ENCODE assay signal across 8 mouse cellular contexts in the genomic region with DNA sequence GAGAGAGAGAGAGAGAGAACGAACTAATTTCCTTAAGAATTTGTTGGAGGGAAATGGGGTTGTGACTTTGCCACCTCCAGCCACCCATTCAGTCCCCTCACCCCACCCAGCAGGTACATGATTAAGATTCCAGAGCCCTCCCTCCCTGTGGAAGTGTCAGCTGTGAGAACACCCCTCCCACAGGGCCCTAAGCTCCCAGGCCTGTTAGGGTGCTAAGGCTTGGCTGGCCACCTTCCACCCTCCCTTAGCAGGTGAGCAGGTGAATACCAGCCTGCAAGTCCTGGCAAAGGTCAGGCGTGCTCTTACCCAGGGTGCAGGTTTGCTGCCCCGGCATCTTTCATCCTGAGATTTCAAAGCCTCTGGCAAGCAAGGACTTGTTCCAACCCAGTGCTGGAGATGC. TPM values are rescaled to one million over a fixed set of nuclear protein-coding genes. Genes with fewer than 3 reads are reported as not detected.
DNase-seq lines count a peak whose midpoint lies in the region; ATAC-seq and TF ChIP-seq lines count a peak whose summit lies in the region.

No protein-coding gene starts in this region.

- no peaks in the 10 kb centered on the region for H3K9me3 ChIP-seq in heart, embryonic 15.5 days (replicated peaks)
- no peaks in the 10 kb centered on the region for H3K9me3 ChIP-seq in forebrain, postnatal 0 days (ENCODE audit: low read length)
- H3K9me3 ChIP-seq in limb, embryonic 12.5 days, result no peaks in the 10 kb centered on the region
- H3K9me3 ChIP-seq in neural tube, embryonic 12.5 days, result no peaks in the 10 kb centered on the region

- H3K36me3 ChIP-seq in heart, embryonic 15.5 days, result no peaks in the 10 kb centered on the region
- H3K36me3 ChIP-seq in forebrain, postnatal 0 days (ENCODE audit: insufficient read depth), result no peaks in the 10 kb centered on the region
- H3K36me3 ChIP-seq in limb, embryonic 12.5 days, result no peaks in the 10 kb centered on the region; the same call in 1 of the 2 replicates
- no peaks in the 10 kb centered on the region for H3K36me3 ChIP-seq in neural tube, embryonic 12.5 days

- H3K27me3 ChIP-seq in heart, embryonic 15.5 days, result no peaks in the 10 kb centered on the region
- no peaks in the 10 kb centered on the region for H3K27me3 ChIP-seq in forebrain, postnatal 0 days (ENCODE audit: insufficient read depth, low read length)
- no peaks in the 10 kb centered on the region for H3K27me3 ChIP-seq in limb, embryonic 12.5 days
- no peaks in the 10 kb centered on the region for H3K27me3 ChIP-seq in neural tube, embryonic 12.5 days (replicated peaks)

- H3K4me1 ChIP-seq in heart, embryonic 15.5 days (replicated peaks), result peaks cover 82% of the 10 kb centered on the region
- peaks cover 28% of the 10 kb centered on the region for H3K4me1 ChIP-seq in forebrain, postnatal 0 days (ENCODE audit: insufficient read depth)
- H3K4me1 ChIP-seq in limb, embryonic 12.5 days (replicated peaks), result peaks cover 79% of the 10 kb centered on the region
- peaks cover 83% of the 10 kb centered on the region for H3K4me1 ChIP-seq in neural tube, embryonic 12.5 days

- TF ChIP-seq CTCF in forebrain, postnatal 0 days (IDR thresholded peaks at IDR 0.05; ENCODE audit: low read depth), result no peak

- H3K27ac ChIP-seq in heart, embryonic 15.5 days, result peak overlapping the region; percentile 96
- no peak overlapping the region for H3K27ac ChIP-seq in forebrain, postnatal 0 days (ENCODE audit: low read depth, low read length)
- 0 out of 2 replicates have a peak overlapping the region, but pooled peaks have one; percentile 35 for H3K27ac ChIP-seq in limb, embryonic 12.5 days
- H3K27ac ChIP-seq in neural tube, embryonic 12.5 days, result no peak overlapping the region

- H3K9ac ChIP-seq in heart, embryonic 15.5 days, result peak overlapping the region; percentile 88
- H3K9ac ChIP-seq in forebrain, postnatal 0 days, result peak overlapping the region; percentile 96
- H3K9ac ChIP-seq in limb, embryonic 12.5 days (replicated peaks), result no peak overlapping the region; the same call in 1 of the 2 replicates
- H3K9ac ChIP-seq in neural tube, embryonic 12.5 days, result 0 out of 2 replicates have a peak overlapping the region, but pooled peaks have one; percentile 33

- no peak for ATAC-seq in heart, embryonic 15.5 days (replicated peaks; ENCODE audit: insufficient number of reproducible peaks, insufficient read depth, low FRiP score, low read depth)
- no peak for ATAC-seq in forebrain, postnatal 0 days
- ATAC-seq in limb, embryonic 12.5 days (ENCODE audit: insufficient number of reproducible peaks, insufficient read depth, low FRiP score, low TSS enrichment, low read depth), result no peak
- no peak for ATAC-seq in neural tube, embryonic 12.5 days (ENCODE audit: low FRiP score, low read depth)

- intact Hi-C loops in heart, postnatal 10 days (cut with DNase I), result no loop called here
- intact Hi-C loops in left cerebral cortex, postnatal 36 days (cut with DNase I), result no loop called here

- WGBS in heart, embryonic 15.5 days, result 61% methylated on average over 3 of the region's 3 CpGs
- WGBS in forebrain, postnatal 0 days, result 49% methylated on average over 3 of the region's 3 CpGs
- WGBS in limb, embryonic 12.5 days, result 55% methylated on average over 3 of the region's 3 CpGs
- WGBS in neural tube, embryonic 12.5 days, result 71% methylated on average over 3 of the region's 3 CpGs

- H3K4me2 ChIP-seq in heart, embryonic 15.5 days, result peak overlapping the region; percentile 79
- H3K4me2 ChIP-seq in forebrain, postnatal 0 days (ENCODE audit: low read depth), result peak overlapping the region; percentile 91
- H3K4me2 ChIP-seq in limb, embryonic 12.5 days, result peak overlapping the region; percentile 86
- peak overlapping the region; percentile 91 for H3K4me2 ChIP-seq in neural tube, embryonic 12.5 days (replicated peaks)

- no peak for DNase-seq in heart, postnatal 10 days
- DNase-seq in forebrain, postnatal 0 days, result no peak
- DNase-seq in right cerebral cortex, postnatal 25 days, result no peak
- DNase-seq in left cerebral cortex, postnatal 36 days (ENCODE audit: low spot score in 2 of 2), result no peak
- no peak for DNase-seq in thymus, postnatal 14 days

- peak overlapping the region; percentile 89 for H3K4me3 ChIP-seq in heart, embryonic 15.5 days
- H3K4me3 ChIP-seq in forebrain, postnatal 0 days (ENCODE audit: low read depth, low read length), result peak overlapping the region; percentile 85; the same call in 1 of the 2 replicates
- H3K4me3 ChIP-seq in limb, embryonic 12.5 days (replicated peaks), result peak overlapping the region; percentile 82
- H3K4me3 ChIP-seq in neural tube, embryonic 12.5 days, result peak overlapping the region; percentile 79; the same call in 1 of the 2 replicates

RNA-seq across cellular contexts. Expression of gene Fam129b, which starts 2.5 kb away (rescaled TPM):
- 43.0 and 57.4 TPM in 2 replicates for polyA plus RNA-seq in heart, embryonic 15.5 days (2015; fragmentation: Nextera tagmentation; extraction: Ambion mirVana)
- total RNA-seq in heart, postnatal 10 days (2021), result 10 to 100 TPM; 40.4 to 46.2 TPM
- 38.1 and 43.9 TPM in 2 replicates for total RNA-seq in forebrain, postnatal 0 days (2014; rRNA removed)
- 26.6 and 27.7 TPM in 2 replicates for polyA plus RNA-seq in forebrain, postnatal 0 days (2015; fragmentation: Nextera tagmentation; extraction: Ambion mirVana)
- polyA plus RNA-seq in limb, embryonic 12.5 days (2016; fragmentation: Nextera tagmentation; extraction: Ambion mirVana), result 48.0 and 48.1 TPM in 2 replicates
- 39.6 and 40.3 TPM in 2 replicates for polyA plus RNA-seq in neural tube, embryonic 12.5 days (2016; fragmentation: Nextera tagmentation; extraction: Ambion mirVana)
- total RNA-seq in left cerebral cortex, postnatal 36 days (2021), result 10 to 100 TPM; 22.6 to 23.7 TPM

RNA-seq across cellular contexts. Expression of gene Stxbp1, which starts 31.4 kb away (rescaled TPM):
- 23.8 and 28.3 TPM in 2 replicates for polyA plus RNA-seq in heart, embryonic 15.5 days (2015; fragmentation: Nextera tagmentation; extraction: Ambion mirVana)
- 10 to 100 TPM; 25.4 to 25.7 TPM for total RNA-seq in heart, postnatal 10 days (2021)
- 109 and 135 TPM in 2 replicates for total RNA-seq in forebrain, postnatal 0 days (2014; rRNA removed)
- 268 and 350 TPM in 2 replicates for polyA plus RNA-seq in forebrain, postnatal 0 days (2015; fragmentation: Nextera tagmentation; extraction: Ambion mirVana)
- 18.8 and 20.0 TPM in 2 replicates for polyA plus RNA-seq in limb, embryonic 12.5 days (2016; fragmentation: Nextera tagmentation; extraction: Ambion mirVana)
- 121 and 130 TPM in 2 replicates for polyA plus RNA-seq in neural tube, embryonic 12.5 days (2016; fragmentation: Nextera tagmentation; extraction: Ambion mirVana)
- 1,000 to 10,000 TPM in 1 of 2 experiments, 100 to 1,000 TPM in 1; 963 to 1,065 TPM for total RNA-seq in left cerebral cortex, postnatal 36 days (2021)

Comparison
In these comparisons a context has a peak if more than half of its experiments do, and no peak if none do; other contexts are left out.
1. H3K27ac ChIP-seq: peak in heart, embryonic 15.5 days (single experiment) and limb, embryonic 12.5 days (single experiment); none in forebrain, postnatal 0 days (single experiment) and neural tube, embryonic 12.5 days (single experiment).
2. Peak in every context shown above with its lines, with median percentiles within 50 percentile points of each other: H3K4me2 ChIP-seq and H3K4me3 ChIP-seq.